Mouse (Mus musculus): ENCODE measurements around the gene Mycbp.
"Not testable (repeated sequence)": the region's sequence is repeated elsewhere in the genome, so short reads cannot be mapped to it uniquely, and the experiment has no call there.

Gene Mycbp

DNA sequence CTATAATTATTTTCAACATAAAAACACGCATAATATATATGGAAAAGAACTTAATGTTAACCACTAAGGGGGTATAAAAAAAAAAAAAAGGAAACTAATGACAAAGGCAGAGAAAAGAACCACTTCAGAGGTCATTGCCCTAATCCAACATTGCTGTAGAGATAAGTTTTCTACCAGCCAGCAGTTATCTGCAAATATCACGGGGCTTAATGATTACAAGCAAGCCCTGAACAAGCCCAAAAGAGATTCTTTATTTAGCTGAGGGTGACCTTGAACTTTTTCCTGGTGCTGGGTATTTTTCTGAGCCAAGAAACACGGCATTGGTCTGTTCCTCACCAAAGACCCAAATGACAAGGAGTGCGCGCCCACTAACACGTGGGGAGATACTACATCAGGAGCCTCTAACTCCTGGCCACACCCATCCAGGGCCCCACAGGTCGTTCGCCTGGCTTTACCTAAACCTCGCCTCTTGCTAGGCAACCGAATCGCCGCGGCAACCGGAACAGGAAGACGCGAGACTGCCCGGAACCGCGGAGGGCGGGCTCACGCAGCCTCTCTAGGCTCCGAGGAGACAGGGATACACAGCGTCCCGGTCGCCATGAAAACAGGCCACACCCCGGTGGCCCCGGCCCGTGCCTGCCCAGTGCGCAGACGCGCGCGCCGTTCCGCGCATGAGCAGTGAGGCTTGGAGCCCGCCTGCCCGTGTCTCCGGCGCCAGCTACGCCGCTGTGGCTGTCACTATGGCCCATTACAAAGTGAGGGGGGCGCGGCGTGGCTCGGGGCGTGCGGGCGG lies at the start of gene Mycbp:
Gene Mycbp, plus strand, starts transcription at position 500 of the 793 bp plus-strand sequence.
- peak; percentile 99 for DNase-seq

DNA sequence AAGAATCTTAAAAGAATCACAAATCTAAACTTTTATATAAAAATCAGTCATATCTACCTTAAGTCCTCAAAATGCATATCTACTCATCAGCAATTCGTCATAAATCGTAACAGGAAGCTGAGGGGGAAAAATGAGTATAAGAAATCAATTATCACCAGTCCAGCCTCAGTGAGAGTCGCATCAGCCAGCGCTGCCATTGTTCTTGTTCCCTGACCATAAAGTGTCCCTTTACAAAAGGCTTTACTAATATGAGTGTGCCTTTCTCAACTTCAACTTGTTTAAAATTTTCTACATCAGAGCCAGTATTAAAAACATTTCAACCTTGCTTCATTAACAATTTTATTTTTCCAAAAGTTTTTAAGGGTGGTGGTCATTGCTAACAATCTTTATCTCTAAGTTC lies 47.7 kb upstream of the Mycbp start:
- DNase-seq, result no peak

DNA sequence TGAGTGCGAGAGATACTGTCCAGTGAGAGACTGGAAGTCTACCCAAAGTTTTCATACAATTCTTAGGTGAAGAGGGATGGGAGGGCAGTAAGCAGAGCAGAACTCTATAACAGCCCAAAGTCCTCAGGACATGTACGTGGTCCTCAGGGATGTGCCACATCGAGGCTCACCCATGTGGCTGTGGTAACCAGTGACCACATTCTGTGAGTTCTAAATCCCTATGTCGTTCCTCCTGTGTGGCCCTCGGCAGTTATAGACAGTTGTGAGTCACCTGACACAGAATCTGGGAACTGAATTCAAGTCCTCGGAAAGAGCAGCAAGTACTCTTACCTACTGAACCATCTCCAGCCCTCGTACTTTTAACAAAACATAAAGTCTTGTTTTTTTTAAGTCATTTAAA lies 46.5 kb upstream of the Mycbp start:
- no peak for DNase-seq

DNA sequence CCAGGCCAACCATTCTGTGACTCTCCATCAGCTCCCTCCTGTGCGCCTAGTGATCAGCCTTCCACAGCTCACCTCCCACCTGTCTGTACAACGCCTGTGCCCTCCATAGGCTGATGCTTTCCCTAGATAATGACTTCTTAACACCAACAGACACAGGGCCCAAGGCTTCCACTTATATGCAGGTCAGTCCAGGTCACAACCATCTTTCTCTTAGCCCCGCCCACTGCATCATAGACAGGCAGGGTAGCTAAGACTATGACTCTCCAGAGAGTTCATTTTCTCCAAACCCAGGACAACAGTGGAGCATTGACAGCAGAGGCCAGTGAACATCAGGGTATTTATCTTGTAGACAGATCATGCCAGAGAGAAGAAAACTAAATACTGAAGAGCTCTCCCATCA lies 45.3 kb upstream of the Mycbp start, which contains the start of gene 4933427I04Rik:
Gene 4933427I04Rik, plus strand, starts transcription at position 301 of the 400 bp plus-strand sequence.
- no peak for DNase-seq

DNA sequence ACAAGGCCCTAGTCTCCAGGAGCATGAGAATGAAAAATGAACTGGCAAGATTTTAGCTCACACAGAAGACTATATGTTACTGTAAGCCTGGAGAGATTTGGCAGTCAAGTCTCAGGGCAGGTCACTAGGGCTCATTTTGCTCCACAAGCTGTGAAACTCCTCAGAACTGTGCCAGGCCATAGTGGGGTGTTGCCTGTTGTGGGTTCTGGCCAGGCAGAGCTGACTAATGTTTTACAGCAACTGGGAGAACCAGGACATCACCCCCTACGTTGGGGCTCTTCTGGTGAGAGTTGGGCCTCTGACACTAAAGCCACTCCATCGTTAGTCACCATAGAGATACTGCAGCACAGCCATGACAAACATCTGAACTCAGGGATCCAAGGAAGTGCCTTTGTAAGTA lies 44.8 kb upstream of the Mycbp start:
- no peak for DNase-seq

DNA sequence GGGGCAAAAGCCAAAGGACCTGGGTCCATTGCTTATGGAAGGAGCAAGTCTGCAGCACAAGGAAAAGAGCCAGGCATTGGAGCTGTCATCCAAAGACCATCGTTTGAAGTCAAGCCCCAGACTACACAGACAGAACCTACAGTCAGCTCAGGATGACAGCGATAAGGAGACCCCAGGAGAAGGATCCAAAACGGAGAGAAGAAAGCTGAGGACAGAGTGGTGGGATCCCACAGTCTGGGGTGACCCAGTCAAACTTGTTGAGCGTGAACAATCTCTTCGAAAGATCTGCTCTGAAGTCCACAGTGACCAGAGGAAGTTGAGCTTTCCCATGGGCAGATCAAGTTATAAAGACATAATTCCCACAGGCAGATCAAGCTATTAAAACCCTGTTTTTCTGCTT lies 44.0 kb upstream of the Mycbp start:
- no peak for DNase-seq

DNA sequence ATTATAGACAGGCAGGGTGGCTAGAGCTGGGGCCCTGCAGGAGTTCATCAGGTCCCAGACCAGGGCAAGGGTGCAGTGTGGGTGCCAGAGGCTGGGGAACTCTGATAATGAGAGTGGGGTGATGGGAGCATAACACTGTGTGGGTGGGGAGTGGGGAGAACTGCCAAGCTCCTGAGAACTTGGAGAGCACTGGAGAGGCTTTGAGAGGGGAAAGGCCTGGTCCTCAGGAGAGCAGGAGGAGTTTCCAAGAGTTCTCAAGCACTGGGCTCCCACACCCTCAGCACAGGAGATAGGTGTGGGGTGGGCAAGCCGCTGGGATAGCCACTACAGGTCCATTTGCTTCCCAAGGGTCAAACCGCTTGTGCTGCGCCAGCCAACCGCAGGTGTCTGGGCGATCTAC lies 10.9 kb upstream of the Mycbp start:
- no peak for DNase-seq

DNA sequence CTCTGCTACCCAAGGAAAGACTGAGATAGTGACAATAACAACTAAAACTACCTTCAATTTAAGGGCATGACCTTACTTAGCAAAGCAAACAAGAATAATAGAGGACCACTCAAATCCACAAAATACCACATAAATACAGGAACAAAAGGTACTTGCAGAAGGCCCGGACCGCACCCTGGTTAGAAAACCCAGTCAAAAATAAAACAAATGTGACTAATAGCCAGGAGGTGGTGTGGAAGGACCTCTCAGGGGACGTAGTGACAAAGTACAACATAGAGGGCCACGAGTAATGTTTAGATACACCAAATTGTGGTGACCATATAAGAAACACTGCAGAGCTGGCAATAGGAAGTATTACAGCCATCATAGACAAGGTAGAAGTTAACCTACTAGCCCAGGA lies 10.3 kb upstream of the Mycbp start:
- DNase-seq, result no peak

DNA sequence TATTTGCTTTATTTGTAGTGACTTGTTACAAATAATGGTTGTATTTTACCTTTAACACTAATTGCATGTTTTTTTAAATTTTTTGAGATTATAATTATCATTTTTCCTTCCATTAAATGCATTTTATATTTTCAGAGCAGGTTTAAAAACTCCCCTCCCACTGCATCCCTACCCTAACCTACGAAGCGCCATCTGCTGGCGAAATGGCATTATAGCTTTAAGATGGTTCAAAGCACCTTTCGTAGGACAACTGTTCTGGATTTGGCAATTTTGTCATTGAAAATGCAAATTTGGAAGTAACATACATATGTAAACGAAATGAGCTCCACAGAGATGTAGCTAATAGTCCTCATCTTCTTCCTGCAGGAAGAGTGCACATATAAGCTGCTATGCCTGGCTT lies 5.9 kb upstream of the Mycbp start:
- DNase-seq, result peak; percentile 45

DNA sequence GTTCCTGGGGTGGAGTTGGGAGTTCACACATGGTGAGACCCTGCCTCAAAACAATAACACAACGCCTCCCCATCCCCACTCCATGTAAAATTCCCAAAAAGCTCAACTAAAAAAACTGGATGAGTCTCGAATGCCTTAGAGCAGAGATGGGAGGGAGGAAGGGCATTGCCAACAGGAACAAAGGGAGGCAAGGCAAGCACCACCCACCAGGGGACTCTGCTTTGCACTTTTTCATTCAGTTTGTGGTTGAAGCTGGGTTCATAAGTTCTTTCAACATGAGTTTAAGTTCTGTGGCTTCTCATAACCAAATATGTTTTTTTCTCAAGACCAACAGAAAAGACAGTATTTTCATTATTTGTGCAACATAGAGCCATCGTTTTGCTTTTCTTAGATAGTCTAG lies 1.2 kb upstream of the Mycbp start:
- no peak for DNase-seq

DNA sequence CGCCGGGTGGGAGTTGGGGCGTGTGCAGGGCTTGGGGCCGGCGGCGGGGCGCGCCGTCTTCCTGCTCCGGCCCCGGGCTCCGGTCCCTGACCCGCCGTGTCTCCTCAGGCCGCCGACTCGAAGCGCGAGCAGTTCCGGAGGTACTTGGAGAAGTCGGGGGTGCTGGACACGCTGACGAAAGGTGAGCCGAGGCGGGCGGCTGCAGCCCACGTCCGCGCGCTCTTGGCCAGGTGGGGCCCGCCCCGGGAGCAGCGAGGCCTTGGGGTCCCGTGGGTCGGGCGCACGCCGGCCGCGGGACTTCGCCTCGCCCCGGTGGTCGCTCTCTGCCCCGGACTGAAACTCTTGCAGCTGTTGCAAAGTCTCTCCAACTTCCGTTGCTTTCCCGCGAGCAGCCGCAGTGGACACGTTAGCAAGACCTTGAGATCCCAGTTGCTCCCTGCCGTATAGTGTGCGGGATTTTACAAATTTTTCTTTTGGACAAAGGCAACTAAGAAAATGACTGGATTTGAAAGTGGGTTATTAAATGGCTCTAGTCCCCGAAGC lies 565 bp downstream of the Mycbp start:
- no peak for DNase-seq

DNA sequence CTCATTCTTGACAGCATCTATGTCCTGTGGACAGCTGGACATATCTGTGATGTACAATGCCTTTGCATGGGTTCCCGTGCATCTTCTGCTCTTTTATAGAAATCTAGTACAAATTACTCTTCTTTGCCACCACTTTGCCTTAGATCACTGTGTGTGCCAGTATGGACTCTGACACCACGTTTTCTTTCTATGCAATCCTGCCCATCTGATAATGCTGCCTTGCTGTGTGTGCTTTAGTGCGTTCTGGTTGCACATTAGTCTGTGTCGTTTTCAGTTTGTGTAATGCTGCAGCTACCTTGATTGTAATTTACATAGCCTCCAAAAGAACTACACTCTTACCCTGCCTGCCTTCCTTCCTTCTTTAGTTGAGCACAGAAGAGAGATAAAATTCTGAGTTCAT lies 6.9 kb downstream of the Mycbp start:
- DNase-seq, result no peak

DNA sequence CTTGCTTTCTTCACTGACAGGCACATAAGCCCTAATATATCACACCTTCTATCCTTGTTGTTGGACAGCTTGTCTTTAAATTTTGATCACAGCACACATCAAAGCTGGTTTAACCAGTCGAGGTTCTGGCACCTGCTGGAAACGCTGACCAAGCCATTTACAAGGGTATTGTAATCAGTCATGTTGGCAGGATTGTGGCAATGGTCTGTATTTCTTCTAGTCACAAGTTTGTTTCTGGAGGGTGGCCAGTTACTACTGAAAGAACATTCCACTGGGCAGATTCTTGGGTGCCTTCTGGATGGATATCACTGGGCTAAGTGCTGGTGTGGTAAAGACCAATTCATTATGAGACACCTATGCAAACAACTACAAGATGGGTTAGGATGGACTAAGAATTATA lies 7.8 kb downstream of the Mycbp start:
- DNase-seq, result no peak

DNA sequence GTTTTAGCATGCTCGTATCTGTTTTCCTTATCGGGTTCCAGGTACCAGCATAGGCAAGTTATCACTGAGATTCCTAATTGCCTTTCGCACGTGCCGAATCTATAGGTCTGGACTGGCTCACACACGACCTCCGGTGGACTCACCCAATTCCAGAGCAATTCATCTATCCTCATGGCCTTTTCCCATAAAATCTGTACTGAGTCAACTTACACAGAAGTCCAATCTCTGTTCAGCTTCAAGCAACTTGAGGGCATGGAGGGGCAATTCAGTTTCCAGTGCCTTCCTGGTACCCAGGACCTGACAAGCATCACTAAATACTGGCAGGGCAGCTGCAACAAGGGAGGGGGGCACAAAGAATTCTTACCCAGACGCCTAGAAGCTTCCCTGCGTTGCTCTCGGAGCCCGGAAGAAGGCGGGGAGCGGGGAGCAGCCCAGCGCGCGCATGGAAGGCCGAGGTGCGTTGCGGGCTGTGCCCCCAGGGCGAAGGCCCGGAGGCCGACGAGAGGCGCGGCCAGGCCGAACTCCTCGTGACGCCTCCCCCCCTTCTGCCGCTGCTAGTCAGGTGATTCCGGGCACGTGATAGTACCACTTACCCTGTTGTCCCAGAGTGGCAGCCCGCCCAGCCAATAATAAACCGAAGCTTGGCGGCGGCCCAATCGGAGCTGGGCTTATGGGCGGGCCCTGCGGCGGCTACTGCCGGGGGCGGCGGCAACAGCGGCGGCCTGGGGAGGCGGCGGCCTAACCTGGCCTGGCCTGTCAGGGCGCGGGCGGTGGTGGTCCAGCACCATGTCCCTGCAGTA lies 12.3 kb downstream of the Mycbp start, which contains the start of gene Rragc:
Gene Rragc, plus strand, starts transcription at position 699 of the 800 bp plus-strand sequence.
- peak; percentile 100 for DNase-seq

DNA sequence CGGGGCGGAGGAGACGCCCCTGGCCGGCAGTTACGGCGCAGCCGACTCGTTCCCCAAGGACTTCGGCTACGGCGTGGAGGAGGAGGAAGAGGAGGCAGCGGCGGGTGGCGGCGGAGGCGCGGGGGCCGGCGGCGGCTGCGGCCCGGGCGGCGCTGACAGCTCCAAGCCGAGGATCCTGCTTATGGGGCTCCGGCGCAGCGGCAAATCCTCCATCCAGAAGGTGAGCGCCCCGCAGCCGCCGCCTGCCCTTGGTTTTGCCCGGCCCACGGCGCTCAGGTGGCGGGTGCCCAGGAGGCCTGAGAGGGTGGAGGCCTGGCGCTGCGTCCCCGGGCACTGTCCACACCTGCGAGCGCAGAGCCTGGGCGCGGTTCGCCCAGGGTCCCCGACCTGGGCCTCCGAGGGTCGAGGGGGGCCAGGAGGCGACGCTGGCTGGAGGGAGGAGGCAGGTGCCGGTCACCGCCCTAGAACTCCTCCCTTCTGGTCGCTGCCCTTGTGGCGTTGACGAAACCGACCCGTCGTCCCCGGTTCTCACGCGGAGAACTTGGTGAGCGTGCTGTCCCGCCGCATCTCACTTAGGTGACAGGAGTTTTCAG lies 13.0 kb downstream of the Mycbp start, which contains the start of gene 4930535I16Rik:
Gene 4930535I16Rik, minus strand, starts transcription at position 475 of the 593 bp plus-strand sequence.
- DNase-seq, result no peak

DNA sequence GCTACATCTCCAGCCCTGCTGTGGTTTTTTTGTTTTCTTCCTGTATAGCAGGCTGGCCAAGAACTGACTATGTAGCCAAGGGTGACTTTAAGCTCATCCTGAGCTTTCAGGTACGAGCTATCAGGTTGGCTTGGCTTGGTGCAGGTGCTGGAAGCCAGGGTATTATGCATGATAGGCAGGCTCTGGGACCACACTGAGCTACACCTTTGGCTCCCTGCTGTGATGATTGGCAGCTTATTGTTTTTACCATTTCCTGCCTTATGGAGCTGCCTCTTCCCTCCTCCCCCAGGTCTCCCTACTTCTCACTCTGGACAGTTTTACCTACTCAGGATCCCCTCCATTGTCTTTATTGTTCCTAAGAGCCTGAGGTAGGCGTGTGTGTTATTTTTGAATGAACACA lies 14.2 kb downstream of the Mycbp start:
- DNase-seq, result no peak

DNA sequence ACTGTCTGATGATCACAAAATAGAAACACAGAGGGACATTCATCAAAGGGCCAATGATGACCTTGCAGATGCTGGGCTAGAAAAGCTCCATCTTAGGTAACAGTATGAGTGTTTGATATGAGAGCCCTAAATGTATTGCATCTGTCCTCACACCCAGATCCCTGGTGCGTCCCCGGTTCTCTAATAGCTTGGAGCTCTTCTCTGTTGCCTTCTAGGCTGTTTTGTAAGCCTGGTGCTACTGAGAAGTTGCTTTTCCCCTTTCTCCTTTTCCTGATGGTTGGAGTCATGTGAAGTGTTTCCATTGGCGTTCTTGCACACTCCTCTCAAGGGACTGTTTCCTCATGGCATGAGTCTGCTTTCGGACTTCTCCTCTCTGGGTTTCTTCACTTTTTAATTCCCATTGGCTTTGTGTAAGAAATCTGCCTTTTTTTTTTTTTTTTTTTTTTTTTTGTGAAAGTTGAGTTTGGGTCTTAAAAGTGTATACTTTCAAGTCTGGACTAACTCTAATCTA lies 16.5 kb downstream of the Mycbp start:
- no peak for DNase-seq

DNA sequence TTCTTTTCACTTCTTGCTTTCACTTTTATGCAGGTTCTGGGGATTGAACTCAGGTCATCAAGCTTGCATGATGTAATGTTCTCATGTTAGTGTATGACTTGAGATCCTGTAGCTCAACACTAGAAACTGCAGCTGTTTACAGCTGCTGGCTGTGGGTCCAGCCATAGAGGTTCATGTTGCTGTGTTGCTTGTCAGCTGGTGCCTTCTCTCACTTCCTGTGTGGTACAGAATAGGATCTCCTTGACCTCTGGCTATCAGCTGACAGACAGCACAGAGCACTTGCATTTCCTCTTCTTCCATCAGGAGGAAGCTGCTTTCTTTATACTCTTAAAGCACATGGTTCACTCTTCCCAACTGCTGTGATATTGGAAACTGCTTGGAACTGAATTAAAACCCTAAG lies 23.3 kb downstream of the Mycbp start:
- DNase-seq, result no peak

DNA sequence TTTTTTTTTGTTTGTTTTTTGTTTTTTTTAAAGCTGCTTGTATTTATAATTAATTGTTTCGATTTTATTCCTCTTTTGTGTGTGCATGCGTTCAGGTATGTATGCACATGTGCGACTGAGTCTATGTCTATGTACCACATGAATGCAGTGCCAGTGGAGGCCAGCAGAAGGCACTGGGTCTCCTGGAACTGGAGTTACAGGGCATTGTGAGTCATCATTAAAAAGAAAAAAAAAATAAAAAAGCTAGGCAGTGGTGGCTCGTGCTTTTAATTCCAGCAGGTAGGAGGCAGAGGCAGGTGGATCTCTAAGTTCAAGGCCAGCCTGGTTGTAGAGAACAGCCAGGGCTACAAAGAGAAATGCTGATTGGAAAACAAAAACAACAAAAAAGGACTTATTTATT lies 25.4 kb downstream of the Mycbp start:
- no peak for DNase-seq

DNA sequence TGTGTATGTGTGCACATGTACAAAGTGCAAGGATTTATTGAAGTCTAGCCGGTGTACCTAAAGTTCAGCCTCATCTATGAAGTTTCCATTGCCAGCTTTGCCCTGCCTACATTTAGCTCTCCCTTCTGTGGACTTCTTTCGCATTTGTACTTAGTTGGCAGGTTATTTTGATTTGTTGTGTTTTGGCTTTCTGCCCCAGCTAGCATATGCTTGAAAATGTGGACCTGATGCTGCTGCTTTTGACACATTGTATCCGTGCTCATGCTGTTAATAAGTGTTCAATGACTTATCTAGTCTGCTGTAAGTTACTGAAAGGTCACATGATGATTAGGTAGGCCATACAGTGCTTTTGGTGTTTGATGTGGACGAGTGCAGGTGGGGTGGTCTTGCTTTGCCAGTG lies 29.7 kb downstream of the Mycbp start:
- peak; percentile 37 for DNase-seq

DNA sequence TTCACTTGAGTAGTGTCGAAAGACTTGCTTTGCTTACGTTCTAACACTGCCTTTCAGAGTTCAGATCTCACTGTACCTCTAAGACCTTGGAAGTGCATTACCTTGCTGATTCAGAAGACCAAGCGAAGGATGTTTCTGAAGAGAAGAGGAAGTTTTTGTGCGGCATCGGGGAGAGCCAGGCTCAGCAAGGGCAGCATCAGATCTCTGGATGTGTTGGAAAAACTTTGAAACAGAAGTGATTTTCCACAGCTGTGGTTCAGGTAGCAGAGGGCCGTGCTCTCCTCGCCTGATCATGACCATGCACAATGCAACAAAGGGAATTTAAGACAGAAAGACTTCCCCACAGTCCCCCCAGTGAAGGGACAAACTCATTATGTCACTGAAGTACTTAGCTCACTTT lies 31.4 kb downstream of the Mycbp start:
- DNase-seq, result no peak

DNA sequence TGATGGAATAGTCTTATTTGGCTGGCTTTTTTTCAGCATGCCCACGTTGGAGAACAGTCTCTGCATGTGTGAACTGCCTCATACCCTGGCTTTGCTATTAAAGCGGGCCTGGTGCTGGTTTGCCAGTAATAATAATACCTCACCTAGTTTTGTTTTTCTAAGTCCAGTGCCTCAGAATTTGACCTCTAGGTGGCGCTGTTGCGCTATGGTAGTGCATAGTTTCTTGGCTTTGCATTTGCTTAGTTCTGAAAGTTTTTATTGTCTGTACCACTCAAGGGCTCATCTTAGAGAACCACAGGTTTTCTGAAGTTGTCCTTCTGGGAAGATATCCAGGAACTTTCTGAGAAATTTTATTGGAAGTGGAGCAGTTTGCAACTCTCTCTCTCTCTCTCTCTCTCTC lies 35.2 kb downstream of the Mycbp start:
- DNase-seq, result peak; percentile 49

DNA sequence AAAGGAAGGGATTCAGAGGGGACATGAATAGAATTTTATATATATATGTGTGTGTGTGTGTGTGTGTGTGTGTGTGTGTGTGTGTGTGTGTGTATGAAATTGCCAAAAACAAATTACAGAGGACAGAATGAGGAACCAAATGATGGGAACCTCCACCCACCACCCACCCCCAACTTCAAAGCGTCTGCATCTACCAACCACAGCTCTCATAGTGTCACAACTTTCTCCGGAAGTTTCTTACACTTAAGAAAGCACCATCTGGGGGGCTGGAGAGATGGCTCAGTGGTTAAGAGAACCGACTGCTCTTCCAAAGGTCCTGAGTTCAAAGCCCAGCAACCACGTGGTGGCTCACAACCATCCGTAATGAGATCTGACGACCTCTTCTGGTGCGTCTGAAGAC lies 36.2 kb downstream of the Mycbp start:
- DNase-seq, result not testable (repeated sequence)

All from cerebellum, adult 8-10 months (tissue).